Mouse (Mus musculus): Measurements from ENCODE around the gene 6430628N08Rik. TPM values are rescaled to one million over a fixed set of nuclear protein-coding genes. Genes with fewer than 3 reads are reported as not detected.
A peak's percentile ranks its signal among the peaks of the same experiment; 100 is the strongest.

6430628N08Rik gene
- polyA plus RNA-seq, 1 experiment, result 0.16 TPM

DNA sequence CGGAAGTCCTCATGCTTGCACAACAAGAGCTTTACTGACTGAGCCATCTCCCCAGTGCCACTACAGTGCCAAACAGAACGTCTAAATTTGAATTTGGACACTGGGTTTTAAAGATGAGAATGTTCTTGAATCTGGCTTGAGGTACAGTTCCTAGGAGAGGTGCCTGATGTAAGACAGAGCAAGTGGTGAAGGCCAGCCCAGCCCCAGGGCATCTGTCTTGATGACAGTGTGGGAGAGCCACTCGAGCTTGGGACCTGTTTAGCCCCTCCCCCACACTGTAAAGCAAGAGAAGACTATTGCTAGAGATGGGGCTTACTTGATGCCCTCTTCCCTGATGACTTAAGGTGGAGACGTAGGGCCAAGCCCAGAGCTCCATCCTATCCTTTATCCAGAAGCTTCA, 8.3 kb upstream of the 6430628N08Rik start:
- peaks cover 20% of the 10 kb centered on the region for H3K4me1 ChIP-seq
- TF ChIP-seq FLI1 (IDR thresholded peaks at IDR 0.05; ENCODE audit: low read length) (no peak), GATA1 (IDR thresholded peaks at IDR 0.05; ENCODE audit: borderline replicate concordance, low read length) (no peak)

DNA sequence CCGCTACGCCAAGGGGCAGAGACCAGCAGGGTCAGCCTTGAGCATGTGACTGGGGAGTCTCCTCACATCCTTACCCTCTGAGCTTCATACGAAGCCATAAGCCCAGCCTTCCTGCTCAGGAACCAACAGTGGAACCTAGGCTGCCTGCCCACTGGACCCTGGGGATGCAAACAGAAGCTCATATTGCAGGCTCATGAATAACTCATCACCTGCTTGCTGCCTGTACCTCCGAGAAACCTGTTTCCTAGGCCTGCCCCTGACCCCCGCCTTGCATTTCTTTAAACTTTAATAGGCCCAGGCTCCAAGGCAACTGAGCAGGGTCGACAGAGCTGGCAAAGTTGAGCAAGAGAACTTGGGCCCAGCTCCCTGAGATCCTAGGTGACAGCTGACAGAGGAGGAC, 6.4 kb upstream of the 6430628N08Rik start, which contains the start of gene Kncn:
Kncn (plus strand) TSS at position 379 of the 400 bp plus-strand sequence.
- H3K27me3 ChIP-seq (replicated peaks), result peaks cover 50% of the 10 kb centered on the region
- no peak within 1 kb of the TSS for H3K4me3 ChIP-seq (replicated peaks)
- TF ChIP-seq FLI1 (IDR thresholded peaks at IDR 0.05; ENCODE audit: low read length) (no peak), GATA1 (IDR thresholded peaks at IDR 0.05; ENCODE audit: borderline replicate concordance, low read length) (no peak)
- no peaks in the 10 kb centered on the region for H3K9me3 ChIP-seq
- H3K36me3 ChIP-seq (replicated peaks; ENCODE audit: low read length), result peaks cover 21% of the 10 kb centered on the region
- peaks cover 17% of the 10 kb centered on the region for H3K4me1 ChIP-seq

More for the DNA sequence above, 8.3 kb upstream of the 6430628N08Rik start:
- peaks cover 33% of the 10 kb centered on the region for H3K27me3 ChIP-seq (replicated peaks)
- peaks cover 39% of the 10 kb centered on the region for H3K36me3 ChIP-seq (replicated peaks; ENCODE audit: low read length)
- H3K9me3 ChIP-seq, result no peaks in the 10 kb centered on the region
- no peak overlapping the region for H3K4me3 ChIP-seq (replicated peaks)

DNA sequence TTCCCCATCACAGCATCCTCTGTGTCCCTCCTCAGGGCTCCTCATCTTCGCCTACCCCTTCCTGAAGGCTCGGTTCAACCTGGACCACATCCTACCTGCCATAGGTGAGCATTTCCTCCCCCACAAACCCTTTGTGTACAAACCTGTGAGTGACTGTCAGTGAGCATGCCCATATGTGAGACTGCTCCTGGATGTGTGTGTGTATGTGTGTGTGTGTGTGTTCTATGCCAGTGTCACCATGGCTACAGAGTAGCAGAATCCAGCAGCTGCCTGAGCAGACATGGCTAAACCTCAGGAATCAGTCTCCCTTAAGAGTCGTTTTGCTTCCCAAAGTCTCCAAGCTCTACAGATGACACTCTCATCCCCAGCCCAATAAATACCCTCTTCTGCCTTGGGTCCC, 4.6 kb upstream of the 6430628N08Rik start:
- peaks cover 14% of the 10 kb centered on the region for H3K4me1 ChIP-seq
- H3K4me3 ChIP-seq (replicated peaks), result no peak overlapping the region
- peaks cover 68% of the 10 kb centered on the region for H3K27me3 ChIP-seq (replicated peaks)
- TF ChIP-seq FLI1 (IDR thresholded peaks at IDR 0.05; ENCODE audit: low read length) (no peak), GATA1 (IDR thresholded peaks at IDR 0.05; ENCODE audit: borderline replicate concordance, low read length) (no peak)
- no peaks in the 10 kb centered on the region for H3K9me3 ChIP-seq
- H3K36me3 ChIP-seq (replicated peaks; ENCODE audit: low read length), result peaks cover 2% of the 10 kb centered on the region

DNA sequence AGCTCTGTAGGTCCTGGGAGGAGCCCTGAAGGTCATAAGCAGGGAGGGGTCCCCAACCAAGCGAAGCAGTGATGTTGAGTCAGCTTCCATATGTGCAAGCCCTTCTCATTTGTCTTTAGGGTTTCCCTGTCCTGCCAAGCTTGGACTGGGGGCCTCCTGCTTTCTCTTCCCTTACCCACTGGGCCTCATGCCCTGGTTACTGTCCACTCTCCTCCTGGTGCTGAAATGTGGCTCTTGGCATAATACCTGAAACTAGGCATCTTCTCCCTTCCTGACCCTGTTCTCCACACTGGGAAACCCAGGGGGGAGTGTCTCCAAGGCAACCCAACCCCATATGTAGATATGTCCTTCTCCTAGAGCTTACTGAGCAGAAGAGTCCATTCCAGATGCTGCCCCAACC, 3.6 kb upstream of the 6430628N08Rik start:
- Histone ChIP-seq H3K4me3 (replicated peaks) (no peak overlapping the region), H3K27me3 (replicated peaks) (peaks cover 78% of the 10 kb centered on the region), H3K4me1 (peaks cover 15% of the 10 kb centered on the region), H3K9me3 (no peaks in the 10 kb centered on the region), H3K36me3 (replicated peaks; ENCODE audit: low read length) (no peaks in the 10 kb centered on the region)
- no peak for TF ChIP-seq FLI1 (IDR thresholded peaks at IDR 0.05; ENCODE audit: low read length)
- TF ChIP-seq GATA1 (IDR thresholded peaks at IDR 0.05; ENCODE audit: borderline replicate concordance, low read length), result no peak

DNA sequence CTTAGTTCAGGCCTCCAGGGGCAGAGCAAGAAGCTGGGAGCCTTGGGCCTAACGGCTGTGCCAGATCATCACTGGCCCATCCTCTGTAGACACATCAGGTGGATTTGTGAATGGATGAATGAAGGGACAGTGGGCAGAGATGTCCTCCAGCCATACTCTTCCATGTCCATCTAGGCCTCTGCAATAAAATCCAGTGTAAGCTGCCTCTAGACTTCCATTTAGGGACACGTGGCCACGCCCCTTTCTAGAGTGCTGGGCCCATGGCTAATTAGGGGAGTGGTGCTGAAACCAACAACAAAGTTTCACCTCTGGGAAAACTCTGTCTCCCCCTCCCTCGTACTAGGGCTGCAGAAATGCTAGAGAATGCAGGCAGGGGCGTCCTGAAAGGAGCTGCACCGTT, 399 bp upstream of the 6430628N08Rik start:
- peaks cover 15% of the 10 kb centered on the region for H3K4me1 ChIP-seq
- H3K36me3 ChIP-seq (replicated peaks; ENCODE audit: low read length), result no peaks in the 10 kb centered on the region
- TF ChIP-seq FLI1 (IDR thresholded peaks at IDR 0.05; ENCODE audit: low read length), result no peak
- no peak for TF ChIP-seq GATA1 (IDR thresholded peaks at IDR 0.05; ENCODE audit: borderline replicate concordance, low read length)
- peaks cover 80% of the 10 kb centered on the region for H3K27me3 ChIP-seq (replicated peaks)
- H3K4me3 ChIP-seq (replicated peaks), result peak overlapping the region; percentile 75
- no peaks in the 10 kb centered on the region for H3K9me3 ChIP-seq

DNA sequence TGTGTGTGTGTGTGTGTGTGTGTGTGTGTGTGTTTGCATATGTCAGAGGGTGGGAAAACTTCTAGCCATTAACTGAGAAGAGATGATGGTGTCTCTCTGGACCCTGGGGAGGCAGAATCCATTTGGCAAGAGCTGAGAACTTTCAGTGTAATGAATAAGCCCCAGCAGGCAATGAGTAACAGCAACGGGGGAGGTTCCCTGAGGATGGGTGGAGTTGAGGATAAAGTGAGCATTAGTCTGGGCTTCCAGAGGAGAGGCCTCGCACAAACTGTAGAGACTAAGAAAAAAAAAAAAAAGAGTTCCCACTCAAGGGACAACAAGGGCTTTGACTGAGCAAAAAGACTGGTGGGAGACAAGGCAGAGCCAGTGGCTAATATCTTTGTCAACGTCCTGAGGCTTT, 3.8 kb downstream of the 6430628N08Rik start:
- TF ChIP-seq GATA1 (IDR thresholded peaks at IDR 0.05; ENCODE audit: borderline replicate concordance, low read length), result no peak
- TF ChIP-seq FLI1 (IDR thresholded peaks at IDR 0.05; ENCODE audit: low read length), result no peak

DNA sequence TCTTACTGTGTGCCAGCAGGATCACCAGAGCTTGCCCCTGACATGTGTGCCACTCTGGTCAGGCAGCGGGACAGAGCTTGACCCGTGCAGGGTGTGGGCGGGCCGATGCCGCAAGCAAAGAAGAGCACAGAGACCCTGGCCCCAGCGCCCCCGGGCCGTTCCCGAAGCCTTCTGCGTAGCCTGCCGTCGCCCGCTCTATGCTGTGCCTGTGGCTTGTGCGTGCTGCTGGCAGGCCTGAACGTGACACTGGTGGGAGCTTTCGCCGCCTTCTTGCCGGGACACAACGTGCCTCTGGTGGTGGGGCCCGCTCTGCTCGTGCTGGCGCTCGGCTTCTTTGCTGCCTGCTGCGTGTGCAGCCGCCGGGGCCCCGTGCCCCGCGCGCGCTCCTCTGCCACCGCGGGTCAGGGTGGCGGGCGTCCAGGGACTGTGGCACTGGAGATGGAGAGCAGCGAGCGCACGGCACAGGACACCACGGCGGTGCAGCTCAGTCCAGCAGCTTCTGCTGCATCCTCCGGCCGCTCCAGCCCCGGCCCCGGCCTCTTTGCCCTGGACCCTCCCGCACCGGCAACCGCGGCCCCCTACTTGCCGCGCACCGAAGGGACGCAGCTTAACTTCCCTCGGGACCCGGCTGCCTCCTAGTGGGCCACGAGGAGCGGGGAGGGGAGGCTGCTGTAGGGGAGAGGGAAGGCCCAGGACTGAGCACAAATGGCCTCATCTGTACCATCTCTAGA, 7.6 kb downstream of the 6430628N08Rik start:
- H3K27me3 ChIP-seq (replicated peaks), result peaks cover 86% of the 10 kb centered on the region
- H3K9me3 ChIP-seq, result no peaks in the 10 kb centered on the region
- no peak for TF ChIP-seq FLI1 (IDR thresholded peaks at IDR 0.05; ENCODE audit: low read length)
- TF ChIP-seq GATA1 (IDR thresholded peaks at IDR 0.05; ENCODE audit: borderline replicate concordance, low read length), result no peak
- H3K4me3 ChIP-seq (replicated peaks), result peak overlapping the region; percentile 86
- H3K4me1 ChIP-seq, result peaks cover 12% of the 10 kb centered on the region
- H3K36me3 ChIP-seq (replicated peaks; ENCODE audit: low read length), result no peaks in the 10 kb centered on the region

More for the DNA sequence above, 3.8 kb downstream of the 6430628N08Rik start:
- no peak overlapping the region for H3K4me3 ChIP-seq (replicated peaks)
- peaks cover 27% of the 10 kb centered on the region for H3K4me1 ChIP-seq
- peaks cover 87% of the 10 kb centered on the region for H3K27me3 ChIP-seq (replicated peaks)
- no peaks in the 10 kb centered on the region for H3K36me3 ChIP-seq (replicated peaks; ENCODE audit: low read length)
- H3K9me3 ChIP-seq, result no peaks in the 10 kb centered on the region

DNA sequence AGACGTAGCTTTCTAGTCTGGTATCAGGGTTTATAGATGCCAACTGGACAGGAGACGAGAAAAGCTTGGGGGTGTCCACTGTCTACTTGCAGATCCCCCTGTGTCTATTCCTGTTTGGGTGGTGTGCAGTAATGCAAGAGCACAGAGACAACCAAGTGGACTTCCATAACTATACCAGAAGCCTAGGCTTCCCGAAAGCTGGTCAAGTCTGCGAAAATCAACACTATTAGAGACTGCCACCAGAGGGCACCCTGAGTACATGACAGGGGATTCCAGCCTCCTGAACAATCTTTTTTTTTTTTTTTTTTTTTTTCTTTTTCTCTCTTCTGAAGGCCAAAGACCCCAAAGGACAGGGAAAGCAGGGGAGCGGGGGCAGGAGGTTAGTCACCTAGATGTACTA, 12.4 kb downstream of the 6430628N08Rik start:
- TF ChIP-seq FLI1 (IDR thresholded peaks at IDR 0.05; ENCODE audit: low read length) (no peak), GATA1 (IDR thresholded peaks at IDR 0.05; ENCODE audit: borderline replicate concordance, low read length) (no peak)
- no peaks in the 10 kb centered on the region for H3K36me3 ChIP-seq (replicated peaks; ENCODE audit: low read length)
- H3K9me3 ChIP-seq, result no peaks in the 10 kb centered on the region
- peaks cover 7% of the 10 kb centered on the region for H3K4me1 ChIP-seq
- peaks cover 93% of the 10 kb centered on the region for H3K27me3 ChIP-seq (replicated peaks)
- no peak overlapping the region for H3K4me3 ChIP-seq (replicated peaks)

DNA sequence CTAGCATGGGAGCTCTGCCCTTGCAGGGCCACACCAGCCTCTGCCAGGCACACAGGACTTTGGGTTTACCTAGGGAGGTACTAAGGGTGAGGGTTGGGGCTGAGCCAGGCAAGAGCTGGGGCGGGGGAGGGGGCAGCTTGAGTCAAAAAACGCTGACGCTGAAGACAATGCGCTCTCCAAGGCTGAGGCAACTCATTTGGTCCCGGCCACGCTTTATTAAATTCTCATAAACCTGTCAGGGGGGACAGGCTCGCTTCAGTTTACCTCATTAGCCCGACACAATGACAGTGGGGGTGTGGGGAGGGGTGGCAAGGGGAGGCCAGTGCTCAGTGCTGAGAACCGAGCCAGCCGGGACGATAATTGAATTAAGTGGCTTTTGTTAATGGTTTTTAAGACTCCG, 13.9 kb downstream of the 6430628N08Rik start:
- H3K4me3 ChIP-seq (replicated peaks), result no peak overlapping the region
- H3K27me3 ChIP-seq (replicated peaks), result peaks cover 93% of the 10 kb centered on the region
- TF ChIP-seq GATA1 (IDR thresholded peaks at IDR 0.05; ENCODE audit: borderline replicate concordance, low read length), result no peak
- TF ChIP-seq FLI1 (IDR thresholded peaks at IDR 0.05; ENCODE audit: low read length), result no peak
- no peaks in the 10 kb centered on the region for H3K9me3 ChIP-seq
- peaks cover 5% of the 10 kb centered on the region; the same call in 1 of the 2 replicates for H3K4me1 ChIP-seq
- H3K36me3 ChIP-seq (replicated peaks; ENCODE audit: low read length), result no peaks in the 10 kb centered on the region

DNA sequence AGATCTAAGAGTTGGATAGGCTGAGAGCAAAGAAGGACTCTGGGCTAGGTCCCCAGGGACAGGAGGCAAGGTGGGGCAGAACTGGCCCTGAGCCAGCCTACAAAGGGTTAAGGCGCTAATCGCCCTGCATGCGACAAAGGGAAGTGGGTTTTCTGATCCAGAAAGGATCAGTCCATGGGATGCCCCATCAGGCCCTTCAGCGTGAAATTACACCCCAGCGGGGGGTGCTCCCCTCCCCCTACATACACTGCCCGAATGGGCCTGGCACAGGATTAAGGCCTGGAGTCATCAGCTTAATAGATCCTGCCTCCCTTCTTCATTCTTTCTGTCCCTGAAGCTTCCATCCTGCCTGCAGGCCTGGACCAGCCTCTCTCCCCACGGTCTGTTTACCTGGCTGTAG, 15.2 kb downstream of the 6430628N08Rik start:
- no peak overlapping the region for H3K4me3 ChIP-seq (replicated peaks)
- peaks cover 89% of the 10 kb centered on the region for H3K27me3 ChIP-seq (replicated peaks)

More for the DNA sequence above, 15.2 kb downstream of the 6430628N08Rik start:
- Histone ChIP-seq H3K36me3 (replicated peaks; ENCODE audit: low read length) (no peaks in the 10 kb centered on the region), H3K4me1 (peaks cover 5% of the 10 kb centered on the region; the same call in 1 of the 2 replicates), H3K9me3 (no peaks in the 10 kb centered on the region)
- TF ChIP-seq GATA1 (IDR thresholded peaks at IDR 0.05; ENCODE audit: borderline replicate concordance, low read length), result no peak
- no peak for TF ChIP-seq FLI1 (IDR thresholded peaks at IDR 0.05; ENCODE audit: low read length)

Data from megakaryocyte, embryonic 14.5 days (primary cell).